Mouse (Mus musculus) heart, postnatal 4 days (tissue): ENCODE measurements around the gene Gpsm3. TPM values are rescaled to one million over a fixed set of nuclear protein-coding genes. Genes with fewer than 3 reads are reported as not detected.
A peak's percentile ranks its signal among the peaks of the same experiment; 100 is the strongest.

Experiments used
- DNase-seq: peaks from one replicate; pipeline ENCODE4 v3.0.0; 2021
- total RNA-seq, 2 experiments: library from RNA; stranded (reverse); gene quantifications; 2 replicates each; pipeline ENCODE4 v1.2.3; 2021

Gene Gpsm3
- total RNA-seq, 2 experiments from 2014 or later = 3.9 to 4.4 TPM

DNA sequence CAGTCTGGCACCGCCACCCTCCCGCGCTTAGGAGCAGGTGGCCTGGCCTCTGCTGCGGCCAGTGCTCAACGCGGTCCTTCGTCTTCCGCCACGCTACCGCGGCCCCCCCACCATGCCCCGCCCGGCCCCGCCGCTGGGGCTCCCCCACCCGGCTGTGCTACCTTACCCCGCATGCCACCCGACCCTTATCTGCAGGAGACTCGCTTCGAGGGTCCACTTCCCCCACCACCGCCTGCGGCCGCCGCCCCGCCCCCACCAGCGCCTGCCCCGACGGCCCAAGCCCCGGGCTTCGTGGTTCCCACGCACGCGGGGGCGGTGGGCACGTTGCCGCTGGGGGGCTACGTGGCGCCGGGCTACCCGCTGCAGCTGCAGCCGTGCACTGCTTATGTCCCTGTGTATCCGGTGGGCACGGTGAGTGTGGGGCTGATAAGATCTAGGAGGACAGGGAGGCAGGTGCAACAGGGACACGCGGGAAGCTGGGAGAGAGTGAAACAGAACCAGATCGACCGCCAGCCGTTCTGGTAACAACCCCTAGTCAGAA is 41.2 kb downstream of the Gpsm3 start:
- no peak for DNase-seq

DNA sequence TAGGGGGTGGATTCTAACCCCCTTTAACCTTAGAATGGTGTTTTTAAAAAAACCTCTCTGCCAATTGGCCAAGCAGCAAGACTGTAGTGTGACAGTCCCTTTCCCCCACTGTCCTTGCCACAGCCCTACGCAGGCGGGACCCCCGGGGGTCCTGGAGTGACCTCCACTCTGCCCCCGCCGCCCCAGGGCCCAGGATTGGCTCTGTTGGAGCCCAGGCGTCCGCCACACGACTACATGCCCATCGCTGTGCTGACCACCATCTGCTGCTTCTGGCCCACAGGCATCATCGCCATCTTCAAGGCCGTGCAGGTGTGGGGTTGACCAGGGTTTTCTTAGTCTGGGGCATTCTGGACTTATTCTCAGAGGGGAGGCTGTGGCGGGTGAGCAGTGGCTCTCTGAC is 42.0 kb downstream of the Gpsm3 start:
- no peak for DNase-seq

DNA sequence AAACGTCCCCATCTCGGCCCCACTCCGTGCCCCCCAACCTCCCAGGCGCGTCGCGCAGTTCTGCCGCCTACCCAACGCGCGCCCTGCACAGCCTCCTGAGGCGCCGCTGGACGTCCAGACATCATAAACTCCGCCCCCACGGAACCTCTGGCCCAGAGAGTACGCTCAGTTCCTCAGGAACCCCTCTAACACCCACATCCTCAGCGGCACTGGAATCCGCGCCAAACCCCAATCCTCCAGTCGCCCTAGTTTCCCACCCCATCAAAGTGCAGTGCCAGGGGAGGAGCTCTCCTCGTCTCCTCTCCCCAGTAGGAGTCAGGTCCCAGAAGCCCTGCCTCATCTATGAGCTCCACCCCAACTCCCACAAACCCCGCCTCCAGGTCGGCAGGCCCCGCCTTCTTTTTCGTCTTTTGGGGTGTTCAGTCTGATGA is 42.7 kb downstream of the Gpsm3 start:
- peak; percentile 74 for DNase-seq

DNA sequence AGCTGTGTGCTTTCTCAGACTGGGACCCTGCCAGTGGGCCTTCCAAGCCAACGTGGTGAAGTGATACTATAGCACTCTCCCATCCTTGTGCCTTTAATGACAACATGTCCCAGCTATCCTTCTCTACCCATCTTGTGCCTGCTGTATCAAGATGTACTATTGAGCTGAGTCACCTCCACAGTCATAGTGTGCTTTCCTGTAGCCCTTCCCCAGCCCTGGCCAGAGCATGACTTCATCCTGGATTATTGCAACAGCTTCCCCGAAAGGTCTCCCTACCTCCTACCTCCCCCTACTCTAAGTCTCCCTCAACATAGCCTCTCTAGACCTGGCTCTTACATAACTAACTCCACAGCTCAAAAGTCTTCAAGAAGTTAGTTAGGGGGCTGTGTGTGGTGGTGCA is 46.1 kb downstream of the Gpsm3 start:
- no peak for DNase-seq

DNA sequence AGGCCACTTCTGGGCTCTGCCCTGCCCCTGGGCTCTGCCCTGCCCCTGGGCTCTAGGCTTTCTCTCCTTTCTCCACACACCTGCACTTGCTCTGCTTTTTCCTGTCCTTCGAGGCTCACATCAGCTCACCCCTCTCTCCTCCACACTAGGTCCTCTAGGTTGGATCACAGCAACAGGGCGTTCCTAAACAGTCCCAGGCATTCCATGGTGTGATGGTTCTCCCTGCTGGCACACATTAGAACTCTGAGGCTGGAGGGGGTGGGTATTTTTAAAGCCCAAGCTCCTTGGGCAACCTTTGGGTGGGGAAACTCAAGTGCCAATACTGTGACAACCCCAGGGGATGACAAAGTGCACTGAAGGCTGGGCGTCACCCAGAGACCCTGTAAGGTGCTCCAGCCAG is 47.9 kb downstream of the Gpsm3 start:
- DNase-seq = no peak

DNA sequence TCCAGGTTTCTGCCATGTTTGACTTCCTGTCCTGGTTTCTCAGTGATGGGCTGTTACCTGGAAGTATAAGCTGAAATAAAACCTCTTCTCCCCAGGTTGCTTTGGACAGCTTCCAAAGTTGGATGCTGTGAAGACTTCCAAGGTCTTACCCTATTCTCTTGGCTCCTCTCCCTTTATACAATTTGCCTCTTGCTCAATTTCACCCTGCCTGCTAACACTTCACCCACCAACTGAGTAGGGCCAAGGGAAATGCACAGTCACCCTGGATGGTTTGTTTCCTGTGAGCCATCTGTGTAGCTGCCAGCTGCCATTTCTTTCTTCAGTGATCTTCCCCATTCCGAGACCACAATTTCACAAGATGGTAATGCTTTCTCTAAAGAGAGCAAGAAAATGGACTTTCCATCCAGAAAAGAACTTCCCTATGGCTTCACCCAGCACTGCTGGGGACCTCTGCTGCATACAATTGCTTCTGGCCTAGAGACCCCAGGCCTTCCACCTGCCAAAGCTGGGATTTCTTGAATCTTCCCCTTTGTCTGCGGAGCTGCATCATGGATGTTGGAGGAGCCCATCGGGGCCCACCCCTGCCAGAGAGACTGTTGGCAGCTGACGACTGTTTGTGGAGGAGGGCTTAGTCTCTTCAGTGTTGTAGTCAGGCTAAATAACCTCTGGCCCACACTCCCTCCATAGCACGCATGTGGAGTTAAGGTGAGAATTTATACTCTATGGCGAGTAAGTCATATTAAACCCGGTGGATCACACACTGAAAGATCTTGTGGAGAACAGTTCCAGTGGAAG is 50.1 kb downstream of the Gpsm3 start:
- no peak for DNase-seq

DNA sequence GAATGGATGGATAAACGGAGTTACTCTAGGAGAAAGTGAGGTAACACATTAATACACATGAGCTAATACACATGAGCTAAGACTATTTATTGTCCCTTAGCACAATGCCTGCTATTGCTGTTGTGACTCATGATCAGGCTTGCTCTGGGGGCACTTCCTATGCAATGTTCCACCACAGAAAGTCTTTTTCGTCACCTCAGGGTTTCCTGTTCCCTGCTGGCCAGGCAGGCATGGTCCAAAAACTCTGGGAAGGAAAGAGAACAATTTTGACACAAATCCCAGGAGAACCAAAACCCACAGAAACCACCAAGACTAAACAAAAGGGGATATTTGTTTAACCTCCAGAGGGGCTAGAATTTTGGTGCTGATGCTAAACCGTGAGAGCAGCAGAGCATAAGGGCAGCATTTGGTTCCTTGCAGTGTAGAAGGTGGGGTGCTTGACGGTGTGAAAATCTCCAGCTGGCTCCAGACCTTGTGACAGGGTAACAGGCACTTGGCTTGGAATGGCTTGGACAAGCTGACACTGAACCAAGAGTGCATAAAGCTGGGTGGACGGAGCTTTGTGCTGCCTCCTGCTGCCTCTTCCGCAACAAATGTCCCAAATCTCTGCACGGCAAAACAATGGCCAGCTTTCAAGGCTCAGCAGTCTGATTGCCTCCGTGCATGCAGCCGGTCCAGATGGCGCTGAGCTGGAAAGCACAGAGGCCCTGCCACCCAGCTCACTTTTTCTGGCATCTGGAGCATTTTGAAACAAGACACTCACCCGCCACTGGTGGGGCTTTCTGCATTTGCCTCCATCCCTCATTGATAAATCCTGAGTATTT is 51.4 kb downstream of the Gpsm3 start:
- DNase-seq = peak; percentile 62

Other genes with a start within 250 kb of the Gpsm3 start
- under 1 TPM; 0.09 to 0.31 TPM for gene Btnl2, start 235.0 kb upstream of the Gpsm3 start, total RNA-seq
- gene Btnl1, start 212.7 kb upstream of the Gpsm3 start, total RNA-seq = not detected
- gene BC051142, start 191.0 kb upstream of the Gpsm3 start, total RNA-seq = not detected
- not detected for gene Btnl4, start 112.5 kb upstream of the Gpsm3 start, total RNA-seq
- not detected for gene Btnl6, start 72.5 kb upstream of the Gpsm3 start, total RNA-seq
- 10 to 100 TPM; 29.2 to 39.3 TPM for gene Notch4, start 25.5 kb upstream of the Gpsm3 start, total RNA-seq
- 10 to 100 TPM; 34.6 to 39.5 TPM for gene Pbx2, start 1.5 kb downstream of the Gpsm3 start, total RNA-seq
- gene Ager, start 8.1 kb downstream of the Gpsm3 start, total RNA-seq = 1 to 10 TPM; 1.6 TPM
- gene Rnf5, start 13.9 kb downstream of the Gpsm3 start, total RNA-seq = 10 to 100 TPM; 40.6 to 40.8 TPM
- gene Agpat1, start 14.5 kb downstream of the Gpsm3 start, total RNA-seq = 10 to 100 TPM; 59.3 to 62.4 TPM
- 1 to 10 TPM; 2.5 to 3.4 TPM for gene Egfl8, start 26.2 kb downstream of the Gpsm3 start, total RNA-seq
- gene Ppt2, start 38.7 kb downstream of the Gpsm3 start, total RNA-seq = 10 to 100 TPM; 37.8 to 41.8 TPM
- under 1 TPM; 0.52 to 0.91 TPM for gene Prrt1, start 39.7 kb downstream of the Gpsm3 start, total RNA-seq
- gene Fkbpl, start 55.0 kb downstream of the Gpsm3 start, total RNA-seq = 1 to 10 TPM; 6.1 to 9.5 TPM
- 10 to 100 TPM; 22.3 to 24.4 TPM for gene Atf6b, start 57.3 kb downstream of the Gpsm3 start, total RNA-seq
- gene Tnxb, start 80.7 kb downstream of the Gpsm3 start, total RNA-seq = 10 to 100 TPM; 47.1 to 54.2 TPM
- gene C4b, start 154.1 kb downstream of the Gpsm3 start, total RNA-seq = 1 to 10 TPM; 5.0 to 5.5 TPM
- gene Cyp21a1, start 214.8 kb downstream of the Gpsm3 start, total RNA-seq = not detected
- gene Stk19, start 247.1 kb downstream of the Gpsm3 start, total RNA-seq = 10 to 100 TPM; 13.6 to 16.2 TPM
- 10 to 100 TPM; 21.4 to 23.0 TPM for gene Dxo, start 247.2 kb downstream of the Gpsm3 start, total RNA-seq